Mouse (Mus musculus) forebrain, embryonic 12.5 days (tissue): Measurements from ENCODE around the gene Foxa2. TPM values are rescaled to one million over a fixed set of nuclear protein-coding genes. Genes with fewer than 3 reads are reported as not detected.
A peak's percentile ranks its signal among the peaks of the same experiment; 100 is the strongest.

Experiments
- ATAC-seq: fragments of 200-750 bp; cut with Nextera tagmentation; 2 replicates; pipeline ENCODE4 v1.8.0; 2017; ENCODE audit warnings: moderate TSS enrichment; ENCODE audit not compliant: low FRiP score
- H3K27ac ChIP-seq: fragments of 300-500 bp; sonication (generic); 2 replicates; pipeline ENCODE4 v1.5.1; 2016; ENCODE audit warnings: mild to moderate bottlenecking
- H3K27me3 ChIP-seq: fragments of 300-500 bp; sonication (generic); 2 replicates; pipeline ENCODE4 v1.6.1; 2016; ENCODE audit warnings: mild to moderate bottlenecking
- H3K36me3 ChIP-seq: fragments of 300-500 bp; sonication (generic); replicated peaks from 2 replicates; pipeline ENCODE4 v1.6.1; 2016; ENCODE audit warnings: mild to moderate bottlenecking
- H3K4me1 ChIP-seq: fragments of 300-500 bp; sonication (generic); 2 replicates; pipeline ENCODE4 v1.6.1; 2016
- H3K4me2 ChIP-seq: fragments of 300-500 bp; sonication (generic); 2 replicates; pipeline ENCODE4 v1.6.1; 2016; ENCODE audit warnings: mild to moderate bottlenecking, moderate library complexity
- H3K4me3 ChIP-seq: fragments of 300-500 bp; sonication (generic); replicated peaks from 2 replicates; pipeline ENCODE4 v1.5.1; 2016; ENCODE audit warnings: mild to moderate bottlenecking
- H3K9ac ChIP-seq: fragments of 300-500 bp; sonication (generic); 2 replicates; pipeline ENCODE4 v1.6.1; 2016; ENCODE audit warnings: mild to moderate bottlenecking
- H3K9me3 ChIP-seq: fragments of 300-500 bp; sonication (generic); 2 replicates; pipeline ENCODE4 v1.6.1; 2016
- WGBS: fragments of 180-500 bp; shearing (Covaris S2); methylation state at CpG from one replicate; pipeline ENCODE4 v1.1.7; 2016; 5-methylcytosine and 5-hydroxymethylcytosine counted together
- polyA plus RNA-seq: library from polyadenylated mRNA; unstranded; fragments of >200 nt; fragmentation: Nextera tagmentation; extraction: Ambion mirVana; gene quantifications from 2 replicates; pipeline ENCODE4 v1.2.1, GENCODE M21; 2016

Gene Foxa2
- polyA plus RNA-seq, 1 experiment from 2014 or later = 0.66 TPM

DNA sequence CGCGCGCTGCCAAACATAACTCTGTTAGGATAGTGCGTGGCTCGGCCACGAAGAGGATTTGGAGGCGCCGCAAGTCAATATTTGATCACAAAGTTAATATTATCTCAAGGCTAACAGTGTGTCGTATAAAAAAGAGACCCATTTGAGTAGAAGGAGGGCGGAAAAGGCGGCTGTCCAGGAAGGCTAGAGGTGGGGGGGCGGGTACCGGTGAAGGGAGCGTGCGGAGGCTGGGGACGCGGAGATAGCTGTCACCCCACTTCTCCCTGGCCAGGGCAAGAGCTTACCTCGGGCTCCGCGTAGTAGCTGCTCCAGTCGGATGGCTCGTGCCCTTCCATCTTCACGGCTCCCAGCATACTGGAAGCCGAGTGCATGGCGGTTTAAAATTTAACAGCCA lies 1.2 kb downstream of the Foxa2 start:
- Histone ChIP-seq H3K4me3 (peak overlapping the region; percentile 26), H3K4me2 (peak overlapping the region; percentile 41), H3K9me3 (no peaks in the 10 kb centered on the region), H3K9ac (no peak overlapping the region), H3K27me3 (peaks cover 98% of the 10 kb centered on the region), H3K36me3 (no peaks in the 10 kb centered on the region), H3K27ac (no peak overlapping the region), H3K4me1 (peaks cover 32% of the 10 kb centered on the region)
- WGBS = 0% methylated on average over 24 of the region's 25 CpGs
- ATAC-seq = no peak

DNA sequence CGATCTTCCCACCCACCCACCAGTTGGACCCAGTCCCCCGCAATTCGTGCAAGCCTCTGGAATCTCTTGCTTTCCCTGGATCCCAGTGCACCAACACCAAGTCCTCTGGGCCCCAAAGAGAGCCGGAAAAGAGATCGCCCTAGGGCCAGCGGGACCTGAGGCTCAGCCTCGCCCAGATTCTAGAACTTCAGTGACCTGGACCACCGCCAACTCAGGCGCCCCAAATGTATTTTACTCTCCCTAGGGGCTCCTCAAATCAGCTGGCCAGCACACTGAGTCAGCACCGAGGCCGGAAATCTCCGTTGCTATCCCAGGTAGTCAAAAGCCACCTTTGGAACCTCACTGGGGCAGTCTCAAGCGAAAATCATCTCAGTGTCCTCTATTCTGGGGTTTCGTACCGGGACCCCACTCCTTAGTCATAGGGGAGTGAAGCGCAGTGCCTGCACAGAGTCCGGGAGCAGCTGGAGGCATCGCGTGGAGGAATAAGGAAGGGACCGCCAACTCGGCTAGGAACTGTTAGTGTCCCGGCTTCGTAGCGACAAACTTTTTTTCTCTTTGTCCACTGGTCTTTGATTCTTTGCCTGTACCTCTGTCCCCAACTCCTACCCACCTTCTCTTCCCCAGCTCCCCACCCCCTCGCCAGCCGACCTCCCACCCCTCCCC lies 1.8 kb downstream of the Foxa2 start:
- WGBS = under 1% methylated on average over 26 of the region's 26 CpGs
- Histone ChIP-seq H3K4me2 (0 out of 2 replicates have a peak overlapping the region, but pooled peaks have one; percentile 41), H3K36me3 (no peaks in the 10 kb centered on the region), H3K4me1 (peaks cover 34% of the 10 kb centered on the region), H3K27me3 (peaks cover 99% of the 10 kb centered on the region), H3K9ac (no peak overlapping the region), H3K27ac (no peak overlapping the region), H3K9me3 (no peaks in the 10 kb centered on the region), H3K4me3 (peak overlapping the region; percentile 15)
- ATAC-seq = no peak

DNA sequence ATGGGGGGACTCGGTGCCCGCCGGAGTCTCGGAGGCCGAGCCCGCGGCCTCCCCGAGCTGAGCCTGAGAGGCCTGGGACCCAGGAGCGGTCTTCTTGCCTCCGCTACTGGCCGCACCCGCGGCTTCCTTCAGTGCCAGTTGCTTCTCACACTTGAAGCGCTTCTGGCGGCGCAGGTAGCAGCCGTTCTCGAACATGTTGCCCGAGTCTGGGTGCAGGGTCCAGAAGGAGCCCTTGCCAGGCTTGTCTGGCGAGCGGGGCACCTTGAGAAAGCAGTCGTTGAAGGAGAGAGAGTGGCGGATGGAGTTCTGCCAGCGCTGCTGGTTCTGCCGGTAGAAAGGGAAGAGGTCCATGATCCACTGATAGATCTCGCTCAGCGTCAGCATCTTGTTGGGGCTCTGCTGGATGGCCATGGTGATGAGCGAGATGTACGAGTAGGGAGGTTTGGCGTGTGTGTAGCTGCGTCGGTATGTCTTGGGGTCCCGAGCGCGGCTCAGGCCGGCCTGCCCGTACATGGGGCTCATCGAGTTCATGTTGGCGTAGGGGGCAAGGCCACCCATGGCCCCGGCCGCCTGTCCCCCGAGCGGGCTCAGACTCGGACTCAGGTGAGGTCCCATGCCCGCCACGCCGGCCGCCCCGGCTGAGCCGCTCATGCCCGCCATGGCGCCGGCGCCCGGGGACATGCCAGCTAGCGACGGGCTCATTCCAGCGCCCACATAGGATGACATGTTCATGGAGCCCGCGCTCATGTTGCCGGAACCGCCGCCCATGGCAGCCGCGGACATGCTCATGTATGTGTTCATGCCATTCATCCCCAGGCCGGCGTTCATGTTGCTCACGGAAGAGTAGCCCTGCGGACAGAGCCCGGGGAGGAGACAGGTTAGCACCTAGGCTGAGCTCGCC lies 2.5 kb downstream of the Foxa2 start:
- ATAC-seq = no peak
- WGBS = under 1% methylated on average over 70 of the region's 71 CpGs
- Histone ChIP-seq H3K4me1 (peaks cover 34% of the 10 kb centered on the region), H3K4me2 (no peak overlapping the region), H3K9me3 (no peaks in the 10 kb centered on the region), H3K9ac (no peak overlapping the region), H3K36me3 (no peaks in the 10 kb centered on the region), H3K27me3 (peaks cover 99% of the 10 kb centered on the region), H3K27ac (no peak overlapping the region), H3K4me3 (peak overlapping the region; percentile 15)

DNA sequence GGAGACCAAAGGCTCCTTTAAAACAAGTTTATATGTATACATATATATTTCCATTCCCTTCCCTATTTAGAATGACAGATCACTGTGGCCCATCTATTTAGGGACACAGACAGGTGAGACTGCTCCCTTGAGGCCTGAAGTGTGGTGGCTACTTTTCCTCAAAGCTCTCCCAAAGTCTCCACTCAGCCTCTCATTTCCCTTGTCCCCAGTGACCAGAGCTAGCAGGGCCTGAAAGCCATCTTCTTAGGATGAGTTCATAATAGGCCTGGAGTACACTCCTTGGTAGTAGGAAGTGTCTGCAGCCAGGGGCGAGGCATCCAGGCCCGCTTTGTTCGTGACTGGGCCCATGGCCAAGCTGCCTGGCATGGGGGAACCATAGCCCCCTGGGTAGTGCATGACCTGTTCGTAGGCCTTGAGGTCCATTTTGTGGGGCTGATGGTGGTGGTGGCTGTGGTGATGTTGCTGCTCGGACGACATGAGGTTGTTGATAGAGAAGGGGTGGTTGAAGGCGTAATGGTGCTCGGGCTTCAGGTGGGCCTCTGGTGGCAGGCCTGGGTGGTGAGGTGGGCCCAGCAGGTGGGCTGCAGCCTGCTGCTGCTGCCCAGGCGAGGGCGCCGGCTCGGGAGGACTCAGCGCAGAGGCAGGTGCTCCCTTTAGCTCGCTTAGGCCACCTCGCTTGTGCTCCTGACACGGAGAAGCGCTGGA lies 3.3 kb downstream of the Foxa2 start:
- Histone ChIP-seq H3K27me3 (peaks cover 99% of the 10 kb centered on the region), H3K9ac (no peak overlapping the region), H3K27ac (no peak overlapping the region), H3K9me3 (no peaks in the 10 kb centered on the region), H3K4me3 (peak overlapping the region; percentile 15; the same call in 1 of the 2 replicates), H3K4me1 (peaks cover 29% of the 10 kb centered on the region), H3K36me3 (no peaks in the 10 kb centered on the region), H3K4me2 (no peak overlapping the region)
- 4% methylated on average over 17 of the region's 17 CpGs for WGBS
- no peak for ATAC-seq

DNA sequence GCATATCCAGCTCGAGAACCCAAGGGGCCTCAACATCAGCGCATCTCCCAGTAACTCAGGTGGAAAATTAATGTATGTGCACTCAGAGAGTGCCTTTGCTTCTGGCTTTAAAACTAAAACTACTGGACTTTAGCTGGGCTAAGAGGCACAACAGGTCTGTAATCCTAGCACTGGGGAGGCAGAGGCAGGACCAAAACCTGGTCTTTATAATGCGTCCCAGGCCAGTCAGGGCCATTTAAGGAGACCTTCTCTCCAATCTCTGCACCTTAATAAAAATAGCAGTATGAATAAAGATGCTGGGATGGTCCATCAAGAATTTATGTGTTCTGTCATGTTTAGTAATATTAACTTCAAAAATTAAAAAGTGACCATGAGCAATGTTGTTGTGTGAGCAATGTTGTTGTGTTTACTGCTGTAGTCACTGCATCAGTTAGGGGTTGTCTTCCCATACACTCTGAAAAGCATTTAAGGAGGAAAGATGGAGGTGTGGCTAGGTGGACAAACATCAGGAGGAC lies 4.6 kb downstream of the Foxa2 start:
- no peak overlapping the region for H3K4me2 ChIP-seq
- peaks cover 28% of the 10 kb centered on the region for H3K4me1 ChIP-seq
- no peaks in the 10 kb centered on the region for H3K36me3 ChIP-seq
- H3K9ac ChIP-seq = no peak overlapping the region
- peaks cover 99% of the 10 kb centered on the region for H3K27me3 ChIP-seq
- no peaks in the 10 kb centered on the region for H3K9me3 ChIP-seq
- ATAC-seq = no peak
- no peak overlapping the region for H3K4me3 ChIP-seq
- 0% methylated on average over 3 of the region's 3 CpGs for WGBS
- no peak overlapping the region for H3K27ac ChIP-seq

DNA sequence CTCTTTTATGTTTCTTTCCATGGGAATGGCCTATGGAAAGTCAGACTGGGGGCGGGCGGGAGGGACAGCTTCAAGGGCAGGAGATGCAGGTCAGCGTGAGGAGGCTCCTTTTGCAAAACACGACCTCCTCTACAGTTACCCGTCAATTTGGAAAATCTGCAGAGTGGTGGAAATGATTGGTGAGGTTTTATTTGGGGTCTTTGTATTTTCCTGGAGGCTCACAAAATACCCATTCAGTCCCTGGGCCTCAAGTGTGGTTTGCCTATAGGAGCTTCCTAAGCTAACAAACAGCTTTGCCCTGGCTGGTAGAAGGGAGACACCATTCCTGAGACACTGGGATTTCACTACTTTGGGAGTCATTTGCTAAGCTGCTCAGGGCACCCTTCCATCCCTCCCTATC lies 5.4 kb downstream of the Foxa2 start:
- Histone ChIP-seq H3K4me1 (peaks cover 28% of the 10 kb centered on the region), H3K36me3 (no peaks in the 10 kb centered on the region), H3K9ac (no peak overlapping the region), H3K9me3 (no peaks in the 10 kb centered on the region), H3K27ac (no peak overlapping the region), H3K27me3 (peaks cover 99% of the 10 kb centered on the region), H3K4me2 (no peak overlapping the region), H3K4me3 (no peak overlapping the region)
- WGBS = 1% methylated on average over 5 of the region's 5 CpGs
- no peak for ATAC-seq

DNA sequence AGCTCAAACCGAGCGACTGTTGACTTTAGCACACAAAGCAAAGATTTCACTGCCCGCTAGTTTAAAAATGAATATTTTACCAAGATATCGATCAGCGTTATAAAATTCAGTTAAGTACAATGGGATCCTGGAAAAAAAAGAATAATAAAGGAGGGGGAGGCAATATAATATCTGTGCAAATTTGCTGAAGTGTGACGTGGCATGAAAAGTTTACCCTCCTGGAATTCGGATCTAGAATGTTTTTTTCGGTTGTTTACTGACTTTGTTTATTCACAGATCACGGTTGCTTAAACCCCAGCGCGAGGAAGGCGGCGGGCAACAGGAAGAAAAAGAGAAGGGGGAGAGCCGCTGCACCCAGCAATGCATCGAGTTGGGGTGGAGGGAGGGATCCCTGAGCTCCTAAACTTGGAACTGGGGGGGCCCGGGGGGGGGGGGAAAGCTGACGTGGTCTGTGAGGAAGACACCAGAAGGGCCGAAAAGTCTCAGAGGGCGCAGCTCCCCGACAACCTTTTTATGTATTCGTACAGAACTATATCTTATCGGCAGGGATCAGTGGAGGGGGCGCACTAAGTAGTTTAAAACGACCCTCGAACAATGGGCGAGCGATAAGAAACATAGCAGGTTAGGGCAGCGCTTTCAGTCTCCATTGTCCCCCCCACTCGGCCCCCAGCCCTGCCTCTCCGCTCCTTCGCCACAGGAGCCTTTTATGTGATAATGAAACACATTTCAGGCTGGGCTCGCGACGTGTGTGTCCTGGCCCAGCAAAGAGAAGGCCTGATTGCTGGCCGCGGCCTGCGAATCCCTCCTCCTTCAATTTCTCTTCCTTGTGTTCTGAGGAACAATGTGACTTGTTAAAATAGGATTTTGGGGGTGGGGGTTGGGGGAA lies 6.3 kb downstream of the Foxa2 start:
- no peaks in the 10 kb centered on the region for H3K36me3 ChIP-seq
- ATAC-seq = no peak
- peaks cover 99% of the 10 kb centered on the region for H3K27me3 ChIP-seq
- H3K4me1 ChIP-seq = peaks cover 19% of the 10 kb centered on the region
- no peak overlapping the region for H3K4me2 ChIP-seq
- no peak overlapping the region for H3K27ac ChIP-seq
- H3K9ac ChIP-seq = no peak overlapping the region
- under 1% methylated on average over 37 of the region's 37 CpGs for WGBS
- no peaks in the 10 kb centered on the region for H3K9me3 ChIP-seq
- H3K4me3 ChIP-seq = no peak overlapping the region

DNA sequence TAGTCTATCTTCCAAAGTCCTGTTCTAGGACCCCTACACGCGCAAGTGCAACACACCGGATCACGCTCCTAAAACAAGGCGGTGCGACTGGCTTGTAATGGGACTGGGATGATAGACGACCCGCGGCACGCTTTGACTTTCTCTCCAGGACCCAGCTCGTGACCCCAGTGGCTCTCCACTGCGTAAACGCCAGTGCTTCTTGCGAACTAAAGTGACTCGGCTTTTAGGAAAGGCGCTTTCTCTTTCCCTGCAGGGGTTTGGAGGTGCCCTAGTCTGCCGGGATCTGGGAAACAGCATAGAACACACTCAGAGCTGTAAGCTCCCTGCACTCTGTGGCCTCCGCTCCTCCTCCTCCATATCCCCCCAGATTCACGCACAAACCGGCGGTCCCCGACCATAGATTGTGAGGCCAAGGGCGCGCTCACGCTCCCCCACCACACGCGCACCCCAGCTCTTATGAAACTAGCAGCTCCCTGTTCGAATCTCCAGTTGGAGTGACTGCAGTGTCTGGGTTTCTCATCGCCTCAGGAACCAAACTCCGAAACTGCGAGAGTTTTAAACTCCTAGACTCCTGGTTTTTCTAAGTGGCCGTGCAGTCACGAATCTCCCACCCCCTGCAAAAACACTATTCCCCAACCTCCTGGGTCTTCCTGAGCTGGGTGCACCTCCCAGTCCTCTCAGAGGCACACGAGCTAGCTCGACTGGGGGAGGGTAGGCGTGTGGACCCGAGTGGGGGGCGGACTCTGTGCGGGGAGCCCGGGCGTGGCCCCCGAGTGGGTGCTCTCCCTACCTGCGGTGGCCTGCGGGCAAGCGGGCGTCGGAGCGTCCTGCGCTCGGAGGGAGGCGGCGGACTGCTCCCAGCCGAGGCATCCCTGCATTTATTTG lies 7.2 kb downstream of the Foxa2 start:
- Histone ChIP-seq H3K9me3 (no peaks in the 10 kb centered on the region), H3K4me2 (no peak overlapping the region), H3K4me1 (peaks cover 14% of the 10 kb centered on the region), H3K9ac (no peak overlapping the region), H3K4me3 (no peak overlapping the region), H3K27ac (no peak overlapping the region), H3K36me3 (no peaks in the 10 kb centered on the region), H3K27me3 (peaks cover 99% of the 10 kb centered on the region)
- WGBS = under 1% methylated on average over 53 of the region's 53 CpGs
- ATAC-seq = peak; percentile 8; the same call in 1 of the 2 replicates

DNA sequence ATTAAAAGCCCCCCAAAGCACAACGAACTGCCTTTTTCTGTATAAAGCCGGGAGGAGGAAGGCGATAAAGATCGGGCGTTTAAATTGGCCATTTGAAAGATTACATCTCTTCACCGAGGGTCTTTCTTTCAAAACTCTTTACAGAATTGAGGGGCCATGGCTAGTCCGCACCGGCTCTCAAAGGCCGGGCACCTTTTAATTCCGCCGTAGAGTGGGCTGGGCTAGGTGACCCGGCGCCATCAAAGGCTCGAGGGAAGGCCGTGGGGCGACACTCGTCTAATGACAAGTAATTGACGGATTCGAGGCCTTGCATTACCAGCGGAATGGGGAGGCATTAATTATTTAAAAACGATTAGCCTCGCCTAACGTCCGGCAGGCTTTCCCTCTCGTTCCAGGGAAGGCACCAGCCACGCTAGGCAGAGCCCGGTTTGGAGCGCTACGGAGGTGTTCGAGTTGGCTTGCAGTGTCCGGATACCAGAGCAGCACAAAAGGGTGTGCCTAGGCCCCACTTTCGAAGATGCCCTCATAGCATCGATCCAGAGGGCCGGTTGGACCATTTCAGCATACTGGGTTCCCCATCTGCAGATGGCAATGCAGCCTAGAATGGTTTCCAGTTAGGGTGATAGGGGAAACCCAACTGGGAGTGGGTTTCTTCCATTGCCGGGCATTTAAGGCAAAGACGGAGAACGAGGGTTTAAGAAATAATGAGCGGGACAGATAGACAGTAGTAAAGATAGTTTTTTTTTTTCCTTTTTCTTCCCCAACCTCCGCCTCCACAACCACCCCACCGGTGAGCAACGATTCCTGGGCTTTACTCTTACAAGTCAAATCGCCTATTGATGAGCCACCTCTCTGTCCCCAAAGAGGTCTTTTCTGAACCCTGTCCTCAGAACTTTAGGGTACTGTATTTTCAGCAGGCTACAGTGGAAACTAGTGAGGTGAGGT lies 8.1 kb downstream of the Foxa2 start:
- Histone ChIP-seq H3K9me3 (no peaks in the 10 kb centered on the region), H3K4me3 (no peak overlapping the region), H3K9ac (no peak overlapping the region), H3K36me3 (no peaks in the 10 kb centered on the region), H3K4me1 (peaks cover 9% of the 10 kb centered on the region; the same call in 1 of the 2 replicates), H3K27me3 (peaks cover 99% of the 10 kb centered on the region), H3K27ac (no peak overlapping the region), H3K4me2 (no peak overlapping the region)
- WGBS = under 1% methylated on average over 42 of the region's 42 CpGs
- no peak for ATAC-seq

DNA sequence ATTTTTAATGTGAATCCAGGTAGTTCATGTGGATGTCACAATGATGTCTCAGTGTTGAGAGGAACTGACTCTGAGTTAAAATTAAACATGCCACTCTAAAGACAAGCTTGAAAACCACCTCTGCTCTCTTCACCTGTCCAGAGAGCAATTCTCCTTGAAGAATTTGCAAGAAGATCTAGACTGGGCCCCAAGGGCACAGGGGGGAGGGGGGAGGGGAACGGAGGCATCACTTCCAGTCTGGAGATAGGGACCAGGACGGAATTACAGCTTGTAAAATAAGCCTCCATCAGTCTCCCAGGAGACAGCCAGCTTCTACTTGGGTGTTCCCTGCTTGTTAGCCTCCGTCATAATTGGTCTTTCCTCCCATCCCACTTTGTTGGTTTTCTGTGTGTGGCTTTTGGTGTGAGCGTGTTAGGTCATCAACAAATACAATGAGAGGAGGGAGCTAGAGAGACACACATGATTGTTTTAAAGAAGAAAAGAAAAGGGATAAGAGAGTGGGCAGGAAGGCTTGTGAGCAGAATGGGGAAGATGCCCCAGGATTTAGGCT lies 10.1 kb downstream of the Foxa2 start:
- ATAC-seq = no peak
- Histone ChIP-seq H3K4me2 (no peak overlapping the region), H3K27me3 (peaks cover 94% of the 10 kb centered on the region), H3K9me3 (no peaks in the 10 kb centered on the region), H3K36me3 (no peaks in the 10 kb centered on the region), H3K27ac (no peak overlapping the region), H3K4me1 (peaks cover 9% of the 10 kb centered on the region; the same call in 1 of the 2 replicates), H3K4me3 (no peak overlapping the region), H3K9ac (no peak overlapping the region)
- 2% methylated on average over 4 of the region's 4 CpGs for WGBS
